Mouse (Mus musculus) G1E (cell line): ENCODE measurements around the gene Trim65.

ENCODE experiments used
- CTCF ChIP-seq: IDR thresholded peaks from 2 replicates; pipeline ENCODE4 v1.5.1; 2012; ENCODE audit warnings: low read depth, low read length, inconsistent platforms, mixed read lengths
- GATA1 ChIP-seq: IDR thresholded peaks from 2 replicates; pipeline ENCODE4 v1.6.1; 2012; ENCODE audit warnings: borderline replicate concordance, low read length, inconsistent platforms, mixed read lengths
- POLR2AphosphoS5 ChIP-seq: IDR thresholded peaks from 2 replicates; pipeline ENCODE4 v1.6.1; 2012; ENCODE audit warnings: low read depth, low read length, inconsistent platforms; ENCODE audit not compliant: insufficient replicate concordance

GRCm38 (mm10) chr11:116110540-116110939 lies 20.4 kb downstream of the Trim65 start:
- TF ChIP-seq CTCF (no peak), GATA1 (no peak), POLR2AphosphoS5 (no peak)
